Mouse (Mus musculus) lung, postnatal 0 days (tissue): ENCODE measurements at regions not wholly inside any gene's neighbourhood (a gene's known extent, or its start where the extent isn't known, plus 50 kb on each side); places are given as distances from the start of the nearest gene placed in this dataset.

Experiments
- CTCF ChIP-seq: IDR thresholded peaks from 2 replicates; pipeline ENCODE4 v1.5.1; 2016; ENCODE audit warnings: antibody characterized with exemption, mild to moderate bottlenecking
- EP300 ChIP-seq: IDR thresholded peaks from 2 replicates; pipeline ENCODE4 v1.6.1; 2016; ENCODE audit warnings: antibody characterized with exemption, mild to moderate bottlenecking, control low read depth

DNA sequence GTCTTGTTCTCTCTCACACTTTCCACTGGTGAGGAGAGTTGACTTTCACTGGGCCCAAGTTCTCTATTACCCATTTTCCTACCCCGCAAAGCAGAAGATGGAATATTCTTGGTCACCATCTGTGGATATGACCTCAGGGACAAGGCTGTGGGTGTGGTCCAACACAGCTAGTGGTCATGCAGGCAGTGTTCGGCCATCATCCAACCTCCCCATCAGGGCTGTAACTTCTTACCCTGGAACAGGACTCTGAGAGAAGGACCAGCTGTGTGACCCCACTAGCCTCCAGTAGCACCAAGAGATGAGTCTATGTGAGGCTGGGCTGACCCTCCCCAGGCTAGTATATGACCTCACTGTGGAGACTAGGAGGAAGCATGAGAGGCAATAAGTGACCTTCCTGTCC lies 54.1 kb upstream of the Pthlh start:
- TF ChIP-seq CTCF, result no peak
- TF ChIP-seq EP300, result no peak
